9 mouse cellular contexts compared by ENCODE assay signal in genomic region chr11:30166551-30166922, GRCm38 (mm10).
DNase-seq lines count a peak whose midpoint lies in the region; ATAC-seq and TF ChIP-seq lines count a peak whose summit lies in the region.
"Had no signal": no experiment of that assay in that cellular context is flagged by ENCODE, and none has a peak within 500 bp of the region (broad histone marks: within the 10 kb centered on the region; RNA-seq: fewer than 3 reads in every experiment).

No protein-coding gene starts in this region.

- peaks cover 73% of the 10 kb centered on the region for H3K4me1 ChIP-seq in heart, embryonic 13.5 days
- H3K4me1 ChIP-seq in lung, embryonic 15.5 days, result peaks cover 12% of the 10 kb centered on the region; the same call in 1 of the 2 replicates
- H3K4me1 ChIP-seq in cortical plate, adult 2 months (ENCODE audit: control insufficient read depth, insufficient read depth, low read length), result peaks cover 21% of the 10 kb centered on the region
- H3K4me1 ChIP-seq in liver, embryonic 14.5 days (replicated peaks; ENCODE audit: control insufficient read depth in 2 of 2, insufficient read depth in 2 of 2, low read length in 1 of 2), result peaks cover 36 to 40% of the 10 kb centered on the region in 2 experiments

- no peak for TF ChIP-seq POLR2A in cortical plate, adult 2 months (IDR thresholded peaks at IDR 0.05; ENCODE audit: extremely low read depth, insufficient read depth, low read length)

- no peak for TF ChIP-seq CTCF in cortical plate, adult 2 months (IDR thresholded peaks at IDR 0.05; ENCODE audit: extremely low read depth, insufficient read depth, low read length)
- no peak for TF ChIP-seq CTCF in liver, embryonic 14.5 days (IDR thresholded peaks at IDR 0.05; ENCODE audit: low read depth)

- no peak overlapping the region for H3K4me3 ChIP-seq in heart, embryonic 13.5 days
- no peak overlapping the region for H3K4me3 ChIP-seq in lung, embryonic 15.5 days
- no peak overlapping the region for H3K4me3 ChIP-seq in cortical plate, adult 2 months (ENCODE audit: insufficient read depth, low read length)
- H3K4me3 ChIP-seq in liver, embryonic 14.5 days (ENCODE audit: insufficient read depth in 1 of 2, low read depth in 2 of 2, low read length in 2 of 2), result no peak overlapping the region

- H3K36me3 ChIP-seq in heart, embryonic 13.5 days, result peaks cover 11% of the 10 kb centered on the region; the same call in 1 of the 2 replicates
- no peaks in the 10 kb centered on the region for H3K36me3 ChIP-seq in lung, embryonic 15.5 days
- no peaks in the 10 kb centered on the region for H3K36me3 ChIP-seq in liver, embryonic 14.5 days (replicated peaks; ENCODE audit: control insufficient read depth, insufficient read depth, low read depth)

- ATAC-seq in heart, embryonic 13.5 days (ENCODE audit: extremely low read depth, insufficient number of reproducible peaks, low FRiP score, low TSS enrichment), result no peak
- 0 out of 2 replicates have a peak, but pooled peaks have one; percentile 8 for ATAC-seq in lung, embryonic 15.5 days (ENCODE audit: borderline replicate concordance, extremely low read depth, low FRiP score, low TSS enrichment)
- peak; percentile 41 for ATAC-seq in liver, embryonic 14.5 days (ENCODE audit: insufficient read depth)

- peak overlapping the region; percentile 50 for H3K9ac ChIP-seq in heart, embryonic 13.5 days
- no peak overlapping the region for H3K9ac ChIP-seq in lung, embryonic 15.5 days
- H3K9ac ChIP-seq in liver, embryonic 14.5 days (replicated peaks), result peak overlapping the region; percentile 59

- peak overlapping the region; percentile 41 for H3K4me2 ChIP-seq in heart, embryonic 13.5 days
- H3K4me2 ChIP-seq in lung, embryonic 15.5 days, result no peak overlapping the region
- peak overlapping the region; percentile 64 for H3K4me2 ChIP-seq in liver, embryonic 14.5 days (ENCODE audit: low read depth)

- peak overlapping the region; percentile 89 for H3K27ac ChIP-seq in heart, embryonic 13.5 days (replicated peaks)
- H3K27ac ChIP-seq in lung, embryonic 15.5 days, result 0 out of 2 replicates have a peak overlapping the region, but pooled peaks have one; percentile 30
- peak overlapping the region; percentile 73; the same call in 1 of the 2 replicates for H3K27ac ChIP-seq in cortical plate, adult 2 months (ENCODE audit: insufficient read depth, low read length)
- H3K27ac ChIP-seq in liver, embryonic 14.5 days, result peak overlapping the region; percentile 91

- 30% methylated on average over 4 of the region's 4 CpGs for WGBS in heart, embryonic 13.5 days
- WGBS in lung, embryonic 15.5 days, result 65% methylated on average over 4 of the region's 4 CpGs
- WGBS in liver, embryonic 14.5 days (ENCODE audit: insufficient replicate concordance), result 8% methylated on average over 4 of the region's 4 CpGs

- TF ChIP-seq EP300 in liver, embryonic 14.5 days (IDR thresholded peaks at IDR 0.05; ENCODE audit: low read depth), result no peak

- H3K9me3 ChIP-seq in heart, embryonic 13.5 days, result no peaks in the 10 kb centered on the region
- H3K9me3 ChIP-seq in lung, embryonic 15.5 days, result no peaks in the 10 kb centered on the region
- no peaks in the 10 kb centered on the region for H3K9me3 ChIP-seq in liver, embryonic 14.5 days (ENCODE audit: control insufficient read depth, low read length)

- no peak for DNase-seq in heart, postnatal 4 days
- DNase-seq in lung, postnatal 10 days, result no peak
- DNase-seq in liver, embryonic 14.5 days (ENCODE audit: low read depth in 3 of 3, low spot score in 3 of 3), result no peak
- DNase-seq in gastrocnemius, postnatal 10 days, result no peak
- no peak for DNase-seq in left cerebral cortex, adult 8-10 months (ENCODE audit: low spot score in 2 of 2)
- DNase-seq: cerebellum, postnatal 25 days had no signal

- H3K27me3 ChIP-seq in heart, embryonic 13.5 days (replicated peaks), result no peaks in the 10 kb centered on the region
- H3K27me3 ChIP-seq in lung, embryonic 15.5 days, result no peaks in the 10 kb centered on the region
- no peaks in the 10 kb centered on the region for H3K27me3 ChIP-seq in liver, embryonic 14.5 days (ENCODE audit: control insufficient read depth, insufficient read depth, low read length)

Comparison
In these comparisons a context has a peak if more than half of its experiments do, and no peak if none do; other contexts are left out.
1. H3K27ac ChIP-seq: peak in every context shown above with its lines; median percentile 91 in liver, embryonic 14.5 days; 89 in heart, embryonic 13.5 days; 73 in cortical plate, adult 2 months; 30 in lung, embryonic 15.5 days.